Mouse (Mus musculus) heart, embryonic 11.5 days (tissue): ENCODE measurements around the gene Mettl24. TPM values are rescaled to one million over a fixed set of nuclear protein-coding genes. Genes with fewer than 3 reads are reported as not detected.

Source experiments
- ATAC-seq: fragments of 200-750 bp; cut with Nextera tagmentation; replicated peaks from 2 replicates; pipeline ENCODE4 v1.8.0; 2017; ENCODE audit warnings: moderate library complexity; ENCODE audit not compliant: insufficient number of reproducible peaks, low FRiP score, low TSS enrichment
- H3K27ac ChIP-seq: fragments of 300-500 bp; sonication (generic); 2 replicates; pipeline ENCODE4 v1.5.1; 2014; ENCODE audit warnings: mild to moderate bottlenecking, low read depth, low read length
- H3K27me3 ChIP-seq: fragments of 300-500 bp; sonication (generic); 2 replicates; pipeline ENCODE4 v1.6.1; 2014; ENCODE audit warnings: mild to moderate bottlenecking, low read length, mixed read lengths; ENCODE audit not compliant: control insufficient read depth, insufficient read depth
- H3K36me3 ChIP-seq: fragments of 300-500 bp; sonication (generic); 2 replicates; pipeline ENCODE4 v1.6.1; 2014; ENCODE audit warnings: mild to moderate bottlenecking, low read length, moderate library complexity, mixed read lengths; ENCODE audit not compliant: control insufficient read depth, insufficient read depth
- H3K4me1 ChIP-seq: fragments of 300-500 bp; sonication (generic); 2 replicates; pipeline ENCODE4 v1.6.1; 2014; ENCODE audit warnings: low read length; ENCODE audit not compliant: control insufficient read depth, insufficient read depth
- H3K4me2 ChIP-seq: fragments of 300-500 bp; sonication (generic); 2 replicates; pipeline ENCODE4 v1.6.1; 2014; ENCODE audit warnings: mild to moderate bottlenecking, moderate library complexity
- H3K4me3 ChIP-seq: fragments of 300-500 bp; sonication (generic); 2 replicates; pipeline ENCODE4 v1.5.1; 2014; ENCODE audit warnings: low read depth, low read length
- H3K9ac ChIP-seq: fragments of 300-500 bp; sonication (generic); 2 replicates; pipeline ENCODE4 v1.6.1; 2014; ENCODE audit warnings: mild to moderate bottlenecking, low read depth, low read length, moderate library complexity
- H3K9me3 ChIP-seq: fragments of 300-500 bp; sonication (generic); replicated peaks from 2 replicates; pipeline ENCODE4 v1.6.1; 2016; ENCODE audit warnings: low read length; ENCODE audit not compliant: control insufficient read depth
- WGBS: fragments of 180-500 bp; shearing (Covaris S2); extraction: QIAGEN DNeasy Blood & Tissue Kit; methylation state at CpG from one replicate; pipeline ENCODE4 v1.1.7; 2014; ENCODE audit not compliant: insufficient replicate concordance; 5-methylcytosine and 5-hydroxymethylcytosine counted together
- polyA plus RNA-seq: library from polyadenylated mRNA; unstranded; fragments of >200 nt; fragmentation: Nextera tagmentation; extraction: Ambion mirVana; gene quantifications from 2 replicates; pipeline ENCODE4 v1.2.1, GENCODE M21; 2014

The Mettl24 gene
- polyA plus RNA-seq, 1 experiment from 2014 or later, result 2.0 TPM

DNA sequence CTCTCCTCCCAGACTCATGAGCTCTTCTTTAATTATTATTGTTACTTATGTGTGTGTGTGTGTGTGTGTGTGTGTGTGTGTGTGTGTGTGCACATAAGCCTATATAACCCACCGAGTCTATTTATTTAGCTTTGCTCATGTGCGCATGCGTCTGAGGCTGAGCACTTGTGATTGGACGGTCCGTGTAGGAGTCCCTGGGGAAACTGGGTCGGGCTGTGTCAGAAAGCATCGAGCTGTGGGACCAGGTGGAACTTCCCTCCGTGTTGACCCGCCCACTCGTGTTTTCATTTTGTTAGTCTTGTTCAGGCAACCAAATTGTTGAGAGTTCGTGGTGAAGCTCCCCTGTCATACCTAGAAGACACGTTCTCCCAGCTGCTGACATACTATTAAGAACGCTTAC is 35.3 kb downstream of the Mettl24 start:
- no peak overlapping the region for H3K4me2 ChIP-seq
- no peaks in the 10 kb centered on the region for H3K9me3 ChIP-seq
- WGBS, result 89% methylated on average over 13 of the region's 13 CpGs
- H3K4me1 ChIP-seq, result peaks cover 5% of the 10 kb centered on the region; the same call in 1 of the 2 replicates
- H3K36me3 ChIP-seq, result no peaks in the 10 kb centered on the region
- ATAC-seq, result no peak
- H3K4me3 ChIP-seq, result no peak overlapping the region
- no peak overlapping the region for H3K9ac ChIP-seq
- no peak overlapping the region for H3K27ac ChIP-seq
- no peaks in the 10 kb centered on the region for H3K27me3 ChIP-seq

DNA sequence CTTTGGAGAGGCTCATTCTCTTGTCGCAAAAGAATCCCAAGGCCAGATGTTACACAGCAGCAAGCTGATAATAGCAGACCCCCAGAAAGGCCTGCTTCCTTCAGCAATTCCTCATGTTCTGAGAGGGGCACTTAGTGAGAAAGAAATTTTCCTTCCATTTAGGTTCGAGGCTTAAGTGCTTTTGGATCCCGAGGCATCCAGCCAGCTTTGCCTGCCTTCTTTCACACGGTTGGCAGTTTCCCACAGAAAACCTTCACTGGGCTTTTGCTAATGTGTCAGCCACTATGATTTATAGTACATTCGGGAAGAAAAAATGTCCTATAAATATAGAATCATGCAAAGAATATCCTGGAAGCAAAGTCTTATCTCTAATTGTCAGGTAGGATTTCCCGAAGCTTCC is 36.0 kb downstream of the Mettl24 start:
- ATAC-seq, result no peak
- WGBS, result 52% methylated on average over 6 of the region's 6 CpGs

DNA sequence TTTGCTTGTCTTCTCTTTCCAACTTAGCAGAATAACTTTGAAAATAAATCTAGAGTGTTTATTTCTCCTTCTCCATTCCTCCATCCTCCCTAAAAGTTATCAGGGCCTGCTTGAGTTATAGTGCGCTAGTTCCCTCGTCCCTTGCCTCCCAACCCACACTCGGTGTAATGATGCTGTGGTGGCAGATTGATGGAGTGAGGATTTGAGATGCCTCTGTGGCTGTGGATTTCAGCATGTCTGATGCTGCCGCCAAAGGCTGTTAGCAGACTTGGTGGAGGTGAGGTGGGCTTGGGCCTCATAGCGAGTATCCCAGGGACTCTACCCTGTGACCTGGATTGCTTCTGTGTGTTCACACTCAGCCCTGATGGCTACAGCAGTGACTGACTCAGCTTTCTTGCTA is 37.8 kb downstream of the Mettl24 start:
- Histone ChIP-seq H3K4me1 (peaks cover 4% of the 10 kb centered on the region; the same call in 1 of the 2 replicates), H3K4me3 (no peak overlapping the region), H3K27me3 (no peaks in the 10 kb centered on the region), H3K27ac (no peak overlapping the region), H3K4me2 (no peak overlapping the region), H3K9me3 (no peaks in the 10 kb centered on the region), H3K9ac (no peak overlapping the region), H3K36me3 (no peaks in the 10 kb centered on the region)
- WGBS, result 69% methylated on average over 5 of the region's 5 CpGs
- no peak for ATAC-seq

More for the DNA sequence above, 36.0 kb downstream of the Mettl24 start:
- H3K9ac ChIP-seq, result no peak overlapping the region
- no peak overlapping the region for H3K4me2 ChIP-seq
- no peaks in the 10 kb centered on the region for H3K36me3 ChIP-seq
- no peak overlapping the region for H3K4me3 ChIP-seq
- no peaks in the 10 kb centered on the region for H3K27me3 ChIP-seq
- H3K9me3 ChIP-seq, result no peaks in the 10 kb centered on the region
- peaks cover 4% of the 10 kb centered on the region; the same call in 1 of the 2 replicates for H3K4me1 ChIP-seq
- no peak overlapping the region for H3K27ac ChIP-seq

DNA sequence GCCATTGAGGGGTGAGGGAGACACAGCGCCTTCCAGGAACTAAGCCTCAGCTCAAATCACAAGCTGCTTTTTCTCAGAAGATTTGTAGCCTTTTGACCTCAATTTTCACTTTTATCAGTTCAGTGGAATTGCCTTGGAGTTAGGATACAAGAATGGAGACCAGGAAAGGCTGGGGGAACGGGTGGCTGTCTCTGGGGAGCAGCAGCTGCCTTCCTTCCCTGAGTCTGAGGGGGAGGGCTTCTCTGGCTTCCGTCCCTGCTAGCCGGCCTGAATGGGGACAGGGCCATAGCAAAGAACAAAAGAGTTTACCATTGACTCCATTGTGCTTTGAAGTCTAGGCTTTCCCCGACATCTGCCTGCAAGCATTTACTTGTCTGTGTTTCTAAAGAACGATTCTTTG is 41.3 kb downstream of the Mettl24 start:
- H3K4me3 ChIP-seq, result no peak overlapping the region
- no peak for ATAC-seq
- no peaks in the 10 kb centered on the region for H3K4me1 ChIP-seq
- no peak overlapping the region for H3K27ac ChIP-seq
- no peaks in the 10 kb centered on the region for H3K9me3 ChIP-seq
- no peak overlapping the region for H3K9ac ChIP-seq
- WGBS, result 53% methylated on average over 6 of the region's 6 CpGs
- no peak overlapping the region for H3K4me2 ChIP-seq
- H3K27me3 ChIP-seq, result no peaks in the 10 kb centered on the region
- H3K36me3 ChIP-seq, result no peaks in the 10 kb centered on the region

DNA sequence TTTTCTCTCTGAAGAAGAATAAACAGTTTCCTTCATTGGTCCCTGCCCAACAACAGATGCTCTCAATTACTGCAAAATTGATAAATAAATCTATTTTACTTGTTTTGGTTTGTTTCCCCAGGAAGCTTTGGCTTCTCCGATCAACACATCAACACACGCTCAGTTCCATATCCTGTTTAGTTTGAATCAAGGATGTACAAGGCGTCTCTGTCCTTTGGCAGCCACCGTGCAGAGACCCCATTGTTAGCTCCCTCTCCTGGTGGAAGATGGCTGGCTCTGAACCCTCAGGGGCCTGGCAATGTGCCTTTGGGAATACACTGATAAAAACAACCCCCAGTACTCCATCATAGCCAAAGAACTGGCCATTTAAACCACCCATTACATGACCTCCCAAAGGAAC is 42.0 kb downstream of the Mettl24 start:
- ATAC-seq, result no peak
- no peaks in the 10 kb centered on the region for H3K4me1 ChIP-seq
- no peak overlapping the region for H3K4me2 ChIP-seq
- 38% methylated on average over 4 of the region's 4 CpGs for WGBS
- H3K36me3 ChIP-seq, result no peaks in the 10 kb centered on the region
- H3K9ac ChIP-seq, result no peak overlapping the region
- H3K9me3 ChIP-seq, result no peaks in the 10 kb centered on the region
- H3K27me3 ChIP-seq, result no peaks in the 10 kb centered on the region
- no peak overlapping the region for H3K27ac ChIP-seq
- H3K4me3 ChIP-seq, result no peak overlapping the region

DNA sequence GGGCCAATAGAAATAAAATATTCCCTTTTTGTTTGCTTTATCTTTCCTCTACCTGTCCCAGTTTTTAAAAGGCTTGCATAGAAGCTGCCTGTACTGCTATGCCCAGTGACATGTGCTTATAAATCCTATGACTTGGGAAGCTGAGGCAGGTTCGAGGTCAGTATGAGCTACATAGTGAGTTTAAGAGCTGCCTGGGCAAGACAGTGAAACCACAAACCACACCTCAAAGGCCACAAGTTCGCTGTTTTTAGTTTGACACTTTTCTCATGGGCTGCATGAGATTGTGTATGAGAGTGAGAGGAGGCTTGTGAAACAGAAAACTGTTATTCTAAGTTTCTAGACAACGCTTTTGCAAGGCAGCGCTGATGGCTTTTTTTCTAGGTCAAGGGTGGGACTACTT is 42.4 kb downstream of the Mettl24 start:
- ATAC-seq, result no peak
- Histone ChIP-seq H3K4me2 (no peak overlapping the region), H3K27ac (no peak overlapping the region), H3K9me3 (no peaks in the 10 kb centered on the region), H3K9ac (no peak overlapping the region), H3K27me3 (no peaks in the 10 kb centered on the region), H3K36me3 (no peaks in the 10 kb centered on the region), H3K4me1 (no peaks in the 10 kb centered on the region), H3K4me3 (no peak overlapping the region)
- 77% methylated on average over 4 of the region's 4 CpGs for WGBS

DNA sequence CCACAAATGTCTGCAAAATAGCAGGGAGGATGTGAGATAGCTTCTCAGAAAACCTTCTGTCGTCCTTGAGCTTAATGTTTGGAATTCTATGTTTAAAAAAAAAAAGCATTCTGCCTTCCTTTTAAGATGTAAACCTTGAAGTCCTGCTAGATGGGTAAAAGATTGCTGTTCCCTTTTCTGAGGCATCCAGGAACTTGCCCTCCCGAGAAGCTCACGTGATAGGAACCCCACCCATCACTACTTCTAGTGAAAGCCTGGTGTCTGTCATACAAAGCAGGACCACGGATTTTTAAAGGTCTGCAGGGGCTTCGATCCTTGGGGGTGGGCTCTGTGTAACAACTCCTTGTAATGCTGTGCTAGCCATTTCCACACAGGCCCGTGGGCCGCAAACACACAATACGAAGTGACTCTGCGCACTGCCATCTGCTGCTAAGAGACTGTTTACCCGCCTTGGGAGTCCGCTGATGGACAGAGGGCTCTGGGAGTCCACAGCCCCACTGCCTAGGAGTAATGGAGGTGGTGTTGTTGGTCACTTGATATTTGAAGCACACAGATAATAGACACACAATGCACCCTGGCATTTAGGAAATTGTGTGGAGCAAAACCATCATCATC is 43.3 kb downstream of the Mettl24 start:
- no peak overlapping the region for H3K27ac ChIP-seq
- H3K4me1 ChIP-seq, result no peaks in the 10 kb centered on the region
- 57% methylated on average over 11 of the region's 11 CpGs for WGBS
- H3K4me3 ChIP-seq, result no peak overlapping the region
- no peaks in the 10 kb centered on the region for H3K36me3 ChIP-seq
- no peak overlapping the region for H3K9ac ChIP-seq
- H3K9me3 ChIP-seq, result no peaks in the 10 kb centered on the region
- H3K27me3 ChIP-seq, result no peaks in the 10 kb centered on the region
- H3K4me2 ChIP-seq, result no peak overlapping the region
- no peak for ATAC-seq

DNA sequence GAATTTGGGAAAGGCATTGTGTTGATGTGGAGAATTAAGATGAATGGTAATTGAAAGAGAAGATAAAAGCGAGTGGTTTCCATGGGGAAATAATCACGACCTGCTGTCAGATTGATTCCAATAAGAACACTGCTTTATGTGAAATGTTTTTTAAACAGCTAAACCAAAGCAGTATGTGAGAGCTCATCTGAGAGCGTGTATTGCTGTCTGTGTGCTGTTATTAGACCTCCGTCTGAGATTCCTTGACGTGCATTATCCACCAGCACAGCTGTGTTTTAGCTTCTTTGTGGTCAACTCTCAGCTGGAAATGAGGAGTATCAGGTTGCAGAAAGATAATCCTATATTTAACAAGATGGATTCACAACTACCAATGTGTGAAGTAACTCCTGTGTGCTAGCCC is 43.9 kb downstream of the Mettl24 start:
- Histone ChIP-seq H3K4me2 (no peak overlapping the region), H3K9ac (no peak overlapping the region), H3K27me3 (no peaks in the 10 kb centered on the region), H3K36me3 (no peaks in the 10 kb centered on the region), H3K4me1 (no peaks in the 10 kb centered on the region), H3K4me3 (no peak overlapping the region), H3K9me3 (no peaks in the 10 kb centered on the region), H3K27ac (no peak overlapping the region)
- WGBS, result 54% methylated on average over 5 of the region's 5 CpGs
- ATAC-seq, result no peak

DNA sequence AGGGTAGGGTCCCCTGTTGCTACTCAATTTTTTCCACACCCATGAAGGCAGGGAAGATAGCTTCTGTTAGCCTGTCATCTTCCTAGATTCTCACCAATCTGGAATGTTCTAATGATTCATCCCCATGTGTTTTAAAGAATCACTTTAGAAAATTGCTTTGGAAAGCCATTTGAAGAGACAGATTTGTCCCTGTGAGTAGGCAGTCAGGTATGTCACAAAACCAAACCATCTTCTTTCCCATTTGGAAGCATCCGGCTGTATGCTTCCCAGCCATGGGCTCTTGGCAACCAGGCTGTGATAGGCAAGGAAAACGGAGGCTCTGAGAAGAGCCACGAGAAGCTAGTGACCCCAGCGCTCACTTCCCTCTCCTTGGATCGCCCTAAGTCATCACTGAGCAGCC is 47.1 kb downstream of the Mettl24 start:
- Histone ChIP-seq H3K27me3 (no peaks in the 10 kb centered on the region), H3K4me2 (no peak overlapping the region), H3K4me1 (no peaks in the 10 kb centered on the region), H3K9ac (no peak overlapping the region), H3K27ac (no peak overlapping the region), H3K9me3 (no peaks in the 10 kb centered on the region), H3K4me3 (no peak overlapping the region), H3K36me3 (no peaks in the 10 kb centered on the region)
- 68% methylated on average over 5 of the region's 5 CpGs for WGBS
- ATAC-seq, result no peak
